Mouse (Mus musculus) liver, embryonic 14.5 days (tissue): ENCODE data around the gene Pcbp1. TPM values are rescaled to one million over a fixed set of nuclear protein-coding genes. Genes with fewer than 3 reads are reported as not detected.

Source experiments
- ATAC-seq: fragments of 200-750 bp; cut with Nextera tagmentation; 2 replicates; pipeline ENCODE4 v1.8.0; 2017; ENCODE audit warnings: moderate number of reproducible peaks, mild to moderate bottlenecking, moderate library complexity; ENCODE audit not compliant: insufficient read depth
- DNase-seq, 3 experiments: peaks; one replicate each; pipeline ENCODE4 v3.0.0-alpha.2; 2012 to 2013; ENCODE audit warnings: low read depth in 3 of 3, low spot score in 3 of 3
- H3K27ac ChIP-seq: fragments of 300-500 bp; sonication (generic); 2 replicates; pipeline ENCODE4 v1.5.1; 2014; ENCODE audit warnings: moderate library complexity, mild to moderate bottlenecking, control low read depth, inconsistent platforms
- H3K27me3 ChIP-seq: fragments of 300-500 bp; sonication (generic); 2 replicates; pipeline ENCODE4 v1.6.1; 2014; ENCODE audit warnings: mild to moderate bottlenecking, low read length, moderate library complexity; ENCODE audit not compliant: control insufficient read depth, insufficient read depth
- H3K36me3 ChIP-seq: fragments of 300-500 bp; sonication (generic); replicated peaks from 2 replicates; pipeline ENCODE4 v1.6.1; 2014; ENCODE audit warnings: low read depth; ENCODE audit not compliant: control insufficient read depth, insufficient read depth
- H3K4me1 ChIP-seq, 2 experiments: fragments of 200-500 bp in 1 of 2; fragments of 300-500 bp in 1 of 2; sonication (generic) in 1 of 2; replicated peaks; 2 replicates each; pipeline ENCODE4 v1.6.1; 2012 to 2014; ENCODE audit warnings: antibody characterized with exemption in 1 of 2, inconsistent platforms in 1 of 2, low read length in 1 of 2; ENCODE audit not compliant: control insufficient read depth in 2 of 2, insufficient read depth in 2 of 2
- H3K4me2 ChIP-seq: fragments of 300-500 bp; sonication (generic); 2 replicates; pipeline ENCODE4 v1.6.1; 2014; ENCODE audit warnings: low read depth, mild to moderate bottlenecking, control low read depth, moderate library complexity
- H3K4me3 ChIP-seq, 2 experiments: fragments of 200-500 bp in 1 of 2; fragments of 300-500 bp in 1 of 2; sonication (generic) in 1 of 2; 2 replicates each; pipeline ENCODE4 v1.5.1; 2012 to 2014; ENCODE audit warnings: low read depth in 2 of 2, low read length in 2 of 2, mild to moderate bottlenecking in 2 of 2, control low read depth in 1 of 2, inconsistent platforms in 1 of 2, moderate library complexity in 1 of 2; ENCODE audit not compliant: insufficient read depth in 1 of 2
- H3K9ac ChIP-seq: fragments of 300-500 bp; sonication (generic); replicated peaks from 2 replicates; pipeline ENCODE4 v1.6.1; 2014; ENCODE audit warnings: mild to moderate bottlenecking, control low read depth, moderate library complexity
- H3K9me3 ChIP-seq: fragments of 300-500 bp; sonication (generic); 2 replicates; pipeline ENCODE4 v1.6.1; 2016; ENCODE audit warnings: low read length, mixed read lengths; ENCODE audit not compliant: control insufficient read depth
- CTCF ChIP-seq: IDR thresholded peaks from 2 replicates; pipeline ENCODE4 v1.5.1; 2016; ENCODE audit warnings: antibody characterized with exemption, low read depth, control low read depth
- EP300 ChIP-seq: IDR thresholded peaks from 2 replicates; pipeline ENCODE4 v1.6.1; 2016; ENCODE audit warnings: antibody characterized with exemption, low read depth
- WGBS: fragments of 180-500 bp; shearing (Covaris S2); extraction: QIAGEN DNeasy Blood & Tissue Kit; methylation state at CpG from one replicate; pipeline ENCODE4 v1.1.7; 2014; ENCODE audit not compliant: insufficient replicate concordance; 5-methylcytosine and 5-hydroxymethylcytosine counted together
- polyA plus RNA-seq, 2 experiments: library from polyadenylated mRNA; depleted of rRNA in 1 of 2; stranded (reverse) in 1 of 2; unstranded in 1 of 2; fragments of >200 nt; fragmentation: Nextera tagmentation in 1 of 2; extraction: Ambion mirVana in 1 of 2; gene quantifications; 2 replicates each; pipeline versions ENCODE4 v1.2.1 to v1.2.3; 2012 to 2014

The Pcbp1 gene
- polyA plus RNA-seq, 2 experiments = 136 to 188 TPM

DNA sequence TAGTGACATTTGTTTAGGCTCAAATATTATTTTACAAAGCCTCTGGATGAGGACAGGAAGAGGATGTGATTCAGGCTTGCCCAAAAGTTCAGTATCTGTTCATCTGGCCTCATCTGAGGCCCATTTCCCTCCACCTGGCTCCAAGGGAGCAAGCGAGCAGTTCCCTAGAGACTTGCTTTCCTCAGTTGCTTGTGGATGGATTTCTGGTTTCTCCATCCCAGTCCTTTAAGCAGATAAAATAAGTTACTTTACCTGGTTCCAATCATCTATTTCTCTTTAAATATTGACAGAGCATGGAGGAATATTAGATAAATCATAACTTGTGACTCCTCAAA, 2.3 kb upstream of the Pcbp1 start:
- no peaks in the 10 kb centered on the region for H3K27me3 ChIP-seq
- H3K27ac ChIP-seq = no peak overlapping the region
- DNase-seq (no peak), ATAC-seq (no peak)
- no peak overlapping the region for H3K4me3 ChIP-seq
- no peak overlapping the region for H3K9ac ChIP-seq
- H3K9me3 ChIP-seq = no peaks in the 10 kb centered on the region
- H3K36me3 ChIP-seq = peaks cover 13% of the 10 kb centered on the region
- H3K4me1 ChIP-seq = peaks cover 9 to 10% of the 10 kb centered on the region in 2 experiments
- H3K4me2 ChIP-seq = no peak overlapping the region
- TF ChIP-seq CTCF (no peak), EP300 (no peak)
- 69% methylated on average over 1 of the region's 1 CpGs for WGBS

DNA sequence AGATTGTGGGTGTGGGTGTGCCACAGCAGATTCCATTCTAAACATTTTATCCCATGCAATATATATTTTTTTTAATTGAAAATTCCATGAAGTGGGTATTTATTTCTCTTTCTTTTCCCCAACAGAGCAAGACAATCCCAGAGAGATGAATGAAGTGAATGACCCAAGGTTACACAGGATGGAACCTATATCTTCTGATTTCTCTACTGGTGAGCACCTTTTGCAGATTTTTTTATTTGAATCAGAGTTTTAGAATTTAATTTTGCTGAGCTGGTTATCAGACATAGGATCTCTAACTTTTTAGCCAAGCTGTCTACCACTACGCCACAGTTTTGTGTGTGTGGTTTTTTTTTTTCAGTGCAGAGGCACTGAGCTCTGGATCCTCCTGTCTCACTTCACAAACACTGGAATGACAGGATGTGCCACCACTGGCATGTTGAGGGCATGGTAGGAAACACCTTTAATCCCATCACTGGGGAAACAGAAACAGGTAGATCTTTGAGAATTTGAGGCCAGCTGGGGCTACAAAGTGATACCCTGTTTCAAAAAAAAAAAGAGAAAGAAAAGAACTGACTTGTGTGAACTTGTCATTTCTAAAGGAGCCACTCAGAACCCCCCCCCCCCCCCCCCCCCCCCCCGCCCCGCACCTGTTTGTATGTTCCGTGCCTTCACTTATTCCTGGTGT, 1.8 kb upstream of the Pcbp1 start:
- DNase-seq (no peak), ATAC-seq (no peak)
- H3K9me3 ChIP-seq = no peaks in the 10 kb centered on the region
- H3K4me2 ChIP-seq = peak overlapping the region; percentile 87
- TF ChIP-seq CTCF (no peak), EP300 (no peak)
- peaks cover 12 to 14% of the 10 kb centered on the region in 2 experiments for H3K4me1 ChIP-seq
- peaks cover 18% of the 10 kb centered on the region for H3K36me3 ChIP-seq
- peak overlapping the region; percentile 96 for H3K9ac ChIP-seq
- H3K27ac ChIP-seq = peak overlapping the region; percentile 93
- H3K4me3 ChIP-seq = peak overlapping the region in 1 of 2 experiments; percentile 88; a peak in 2 of 4 replicates
- H3K27me3 ChIP-seq = no peaks in the 10 kb centered on the region
- 36% methylated on average over 1 of the region's 4 CpGs for WGBS

DNA sequence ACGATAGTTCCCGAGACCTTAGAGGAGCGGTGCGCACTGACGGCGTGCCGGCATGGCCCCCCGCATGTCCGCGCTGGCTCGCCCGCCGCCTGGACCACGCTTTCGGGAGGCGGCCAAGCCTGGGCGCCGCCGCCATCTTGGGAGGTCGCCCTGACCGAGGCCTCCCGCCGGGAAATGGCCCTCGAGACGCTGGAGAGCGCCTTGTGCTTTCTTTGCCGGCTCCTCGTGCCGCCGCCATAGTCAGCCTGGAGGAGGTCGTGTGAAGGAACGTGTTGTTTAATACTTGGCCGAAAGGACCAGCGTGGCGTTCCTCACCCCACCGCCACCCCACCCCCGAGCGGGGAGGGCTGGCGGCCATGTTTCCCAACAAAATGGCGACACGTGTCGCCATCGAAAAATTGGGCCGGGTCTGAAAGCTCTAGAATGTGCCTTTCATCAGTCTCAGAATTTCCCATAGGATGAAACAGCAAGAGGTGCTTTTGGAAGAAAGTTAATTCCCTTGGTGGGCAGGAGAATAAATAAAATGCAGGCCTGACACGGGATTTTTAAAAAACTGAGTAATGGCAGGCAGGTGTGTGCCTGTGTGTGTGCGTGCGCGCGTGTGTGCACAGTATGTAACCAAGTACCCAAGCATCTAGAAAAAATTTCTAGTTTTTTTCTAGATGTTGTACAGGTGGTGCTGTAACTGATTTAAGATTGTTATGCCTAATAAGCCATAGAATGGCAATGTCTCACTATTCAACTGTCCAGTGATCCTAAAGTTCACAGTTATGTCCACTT, 1.0 kb upstream of the Pcbp1 start:
- Histone ChIP-seq H3K27ac (peak overlapping the region; percentile 93), H3K9ac (peak overlapping the region; percentile 96), H3K4me3 (peak overlapping the region; percentile 82 to 88), H3K36me3 (peaks cover 18% of the 10 kb centered on the region), H3K4me2 (peak overlapping the region; percentile 87), H3K9me3 (no peaks in the 10 kb centered on the region), H3K27me3 (no peaks in the 10 kb centered on the region), H3K4me1 (peaks cover 14 to 15% of the 10 kb centered on the region in 2 experiments)
- no peak; the same call in 1 of the 2 replicates for TF ChIP-seq CTCF
- 0 out of 2 replicates have a peak, but pooled peaks have one; percentile 25 for TF ChIP-seq EP300
- 5% methylated on average over 49 of the region's 49 CpGs for WGBS
- DNase-seq (peak; percentile 44 to 60 (median 48)), ATAC-seq (peak; percentile 59)

DNA sequence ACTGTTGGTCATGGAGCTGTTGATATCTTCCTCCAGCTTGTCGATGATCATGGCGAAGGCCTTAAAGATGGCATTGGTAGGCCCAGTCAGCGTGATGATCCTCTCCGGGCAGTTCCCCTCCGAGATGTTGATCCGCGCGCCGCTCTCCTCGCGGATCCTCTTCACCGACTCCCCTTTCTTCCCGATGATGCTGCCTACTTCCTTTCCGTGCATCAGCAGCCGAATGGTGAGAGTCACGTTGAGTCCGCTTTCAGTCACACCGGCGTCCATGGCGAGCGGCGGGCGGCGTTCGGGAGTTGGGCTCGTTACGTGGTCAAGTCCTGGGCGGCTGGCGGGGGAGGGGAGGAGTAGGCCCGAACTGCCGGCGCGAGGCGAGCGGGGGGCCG, 482 bp downstream of the Pcbp1 start:
- Histone ChIP-seq H3K36me3 (peaks cover 18% of the 10 kb centered on the region), H3K27me3 (no peaks in the 10 kb centered on the region), H3K27ac (peak overlapping the region; percentile 93), H3K4me3 (peak overlapping the region; percentile 76 to 88), H3K9me3 (no peaks in the 10 kb centered on the region), H3K9ac (peak overlapping the region; percentile 96), H3K4me2 (peak overlapping the region; percentile 87), H3K4me1 (peaks cover 14 to 15% of the 10 kb centered on the region in 2 experiments)
- ATAC-seq = peak; percentile 41
- peak; percentile 49 to 57 (median 51) for DNase-seq
- no peak for TF ChIP-seq EP300
- no peak for TF ChIP-seq CTCF
- under 1% methylated on average over 36 of the region's 36 CpGs for WGBS
